Mouse (Mus musculus): ENCODE measurements around the gene Gm29735.
"Not testable (repeated sequence)": the region's sequence is repeated elsewhere in the genome, so short reads cannot be mapped to it uniquely, and the experiment has no call there.

GRCm38 (mm10) chr7:142157013-142157412 is at the start of gene Gm29735:
- TF ChIP-seq CTCF (IDR thresholded peaks at IDR 0.05; ENCODE audit: borderline replicate concordance, control insufficient read depth, extremely low read depth, insufficient read depth, low read length, poor library complexity); POLR2A (IDR thresholded peaks at IDR 0.05; ENCODE audit: control insufficient read depth, extremely low read depth, insufficient read depth, low read length, poor library complexity): not testable (repeated sequence)

Data from thymus, adult 2 months (tissue).